Mouse (Mus musculus): Measurements from ENCODE around the gene Olfr649.

Gene Olfr649

GRCm38 (mm10) chr7:104195885-104196284 is at the start of gene Olfr649:
Gene Olfr649 (minus strand): TSS chr7:104195985.
- no peak for DNase-seq

- DNase-seq = peak; percentile 73
Observed at GRCm38 (mm10) chr7:104244287-104245181, 48.7 kb upstream of the Olfr649 start, which contains the start of gene Trim34a. Gene Trim34a (plus strand): TSS chr7:104244457.

- no peak for DNase-seq
Observed at GRCm38 (mm10) chr7:104243616-104244015, 47.8 kb upstream of the Olfr649 start.

DNA sequence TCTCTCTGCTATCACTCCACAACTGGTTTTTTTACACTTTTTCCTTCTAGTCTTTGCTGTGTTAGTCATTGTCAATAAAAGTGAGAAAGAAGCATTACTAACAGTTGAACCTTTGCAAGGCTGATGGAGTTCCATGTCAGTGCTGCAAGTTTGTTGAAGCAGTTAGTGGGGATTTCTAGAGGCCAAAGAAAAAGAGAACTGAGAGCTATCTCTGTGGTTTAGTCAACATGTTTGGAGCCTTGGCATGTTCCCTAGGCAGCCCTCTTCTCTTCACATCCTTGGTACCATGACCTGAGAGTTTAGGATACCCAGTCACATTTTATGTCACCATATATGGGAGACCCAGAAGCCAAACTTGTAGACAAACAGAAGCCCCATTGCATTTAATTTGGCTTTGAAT is 45.1 kb upstream of the Olfr649 start:
- no peak for DNase-seq

GRCm38 (mm10) chr7:104231203-104231602 is 35.4 kb upstream of the Olfr649 start:
- peak; percentile 34 for DNase-seq

- DNase-seq = peak; percentile 75
Observed at GRCm38 (mm10) chr7:104218701-104219569, 23.1 kb upstream of the Olfr649 start, which contains the start of gene Trim6. Gene Trim6 (plus strand): TSS chr7:104218793.

GRCm38 (mm10) chr7:104217881-104218280 is 22.1 kb upstream of the Olfr649 start:
- DNase-seq = peak; percentile 6

DNA sequence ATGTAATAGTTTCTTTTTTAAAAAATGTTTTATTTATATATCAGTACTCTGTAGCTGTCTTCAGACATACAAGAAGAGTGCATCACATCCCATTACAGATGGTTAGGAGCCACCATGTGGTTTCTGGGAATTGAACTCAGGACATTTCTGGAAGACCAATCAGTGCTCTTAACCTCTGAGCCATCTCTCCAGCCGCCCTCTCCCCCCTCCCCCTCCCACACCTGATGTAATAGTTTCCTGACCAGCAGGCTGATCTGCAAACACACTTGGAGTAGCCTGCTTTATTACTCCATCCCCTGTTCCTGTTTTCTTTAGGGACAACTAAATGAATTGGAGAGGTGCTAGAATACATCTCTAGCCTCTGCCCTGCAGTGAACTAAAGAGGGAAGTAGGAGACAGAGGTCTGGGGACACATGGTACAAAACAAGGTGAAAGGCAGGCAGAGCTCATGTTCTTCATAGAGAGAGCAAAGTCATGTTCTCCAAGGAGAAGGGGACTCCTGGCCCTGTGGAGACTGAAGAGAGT is 20.3 kb upstream of the Olfr649 start:
- no peak for DNase-seq

- DNase-seq = no peak
Observed at GRCm38 (mm10) chr7:104206197-104206596, 10.4 kb upstream of the Olfr649 start.

GRCm38 (mm10) chr7:104199822-104200221 is 4.0 kb upstream of the Olfr649 start:
- DNase-seq = peak; percentile 78

- no peak for DNase-seq
Observed at GRCm38 (mm10) chr7:104191275-104191674, 4.5 kb downstream of the Olfr649 start.

DNA sequence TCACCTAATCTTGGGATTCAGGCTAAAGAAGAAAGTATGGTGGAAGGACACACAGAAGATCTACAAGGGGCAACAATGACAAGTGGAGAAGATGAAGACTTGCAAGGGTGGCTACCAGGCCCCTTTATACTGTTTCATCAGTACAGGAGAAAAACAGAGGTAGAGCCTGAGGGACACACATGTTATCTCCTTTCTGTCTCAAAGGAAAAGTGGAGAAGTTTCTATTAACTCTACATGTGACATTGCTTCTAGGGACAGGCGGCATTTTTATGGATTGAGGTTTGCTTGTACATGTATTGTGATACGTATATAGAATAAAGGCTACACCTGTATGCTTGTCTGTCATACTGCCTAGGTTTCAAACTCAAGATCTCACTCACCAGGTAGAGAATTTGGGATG is 12.5 kb downstream of the Olfr649 start, which contains the start of gene Olfr648:
Gene Olfr648, minus strand, starts transcription at position 101 of the 400 bp plus-strand sequence.
- no peak for DNase-seq

DNA sequence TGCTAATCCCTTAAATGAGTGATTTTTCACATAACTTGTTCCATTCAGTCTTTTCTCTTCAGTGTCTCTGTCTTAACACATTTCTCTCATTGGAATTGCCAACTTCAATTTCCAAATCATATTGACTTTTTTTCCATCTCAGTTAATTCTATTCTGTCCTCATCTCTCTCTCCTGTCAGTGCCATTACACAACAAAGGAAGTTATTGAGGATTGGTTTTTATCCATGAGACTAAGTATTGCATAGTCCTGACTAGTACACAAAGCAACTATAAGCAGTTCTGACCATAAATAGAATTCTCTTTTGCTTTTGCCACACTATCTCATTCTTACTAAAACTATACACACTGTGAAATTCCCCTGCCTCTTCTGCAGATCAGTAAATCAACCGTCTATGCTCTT is 16.7 kb downstream of the Olfr649 start:
- DNase-seq = no peak

- DNase-seq = no peak
Observed at GRCm38 (mm10) chr7:104178422-104179054, 17.2 kb downstream of the Olfr649 start.

GRCm38 (mm10) chr7:104175085-104175484 is 20.7 kb downstream of the Olfr649 start:
- no peak for DNase-seq

GRCm38 (mm10) chr7:104169634-104170204 is 26.1 kb downstream of the Olfr649 start:
- DNase-seq = no peak

DNA sequence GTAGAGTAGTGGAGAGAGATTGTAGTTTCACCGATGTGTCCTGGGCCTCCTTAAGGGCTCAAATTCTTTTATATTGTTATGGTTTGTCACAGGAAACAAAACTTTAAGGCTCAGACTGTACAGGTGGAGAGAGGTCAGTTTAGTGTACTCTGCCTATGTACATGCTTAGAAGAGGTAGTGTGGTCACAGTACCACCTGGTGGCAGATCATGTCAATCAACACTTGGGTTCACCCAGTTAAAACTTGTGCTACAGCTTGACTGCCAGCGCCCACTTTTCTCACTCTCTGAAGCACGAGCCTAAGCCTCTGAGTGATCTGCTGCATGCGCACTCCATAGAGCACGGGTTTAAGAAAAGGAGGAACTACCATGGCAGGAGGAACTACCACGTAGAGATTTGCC is 28.7 kb downstream of the Olfr649 start:
- DNase-seq = no peak

DNA sequence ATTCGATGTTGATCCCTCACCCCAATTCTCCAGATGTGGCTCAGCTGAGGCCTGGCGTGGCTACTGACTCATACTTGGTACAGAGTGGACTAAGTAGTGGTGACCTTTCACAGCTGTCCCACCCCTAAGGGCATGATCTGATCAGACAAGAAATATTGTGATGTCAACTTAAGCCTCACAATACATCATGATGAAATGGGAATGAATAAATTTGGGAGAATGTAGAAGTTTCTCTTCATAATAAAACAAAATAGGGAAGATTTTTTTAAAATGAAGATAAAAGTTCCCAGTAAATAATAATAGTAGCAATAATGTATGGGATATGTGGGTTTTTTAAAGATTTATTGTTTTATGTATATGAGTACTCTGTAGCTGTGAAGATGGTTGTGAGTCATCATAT is 45.3 kb downstream of the Olfr649 start, which contains the start of gene Ubqlnl:
Gene Ubqlnl, minus strand, starts transcription at position 101 of the 400 bp plus-strand sequence.
- no peak for DNase-seq

- DNase-seq = no peak
Observed at GRCm38 (mm10) chr7:104143179-104143578, 52.6 kb downstream of the Olfr649 start, which contains the start of gene Ubqln3. Gene Ubqln3 (minus strand): TSS chr7:104143279.

Measured in embryo, embryonic 11 days (tissue).